Mouse (Mus musculus) yolk sac, embryonic 10.5 days (tissue): ENCODE results near the gene Rasgef1b.

Experiments used
- DNase-seq: peaks from one replicate; pipeline ENCODE4 v3.0.0-alpha.2; 2017; ENCODE audit warnings: low spot score

Gene Rasgef1b

GRCm38 (mm10) chr5:99541999-99542765 is 186.7 kb downstream of the Rasgef1b start:
- DNase-seq, result no peak

- no peak for DNase-seq
Measured at GRCm38 (mm10) chr5:99541321-99541895, 187.5 kb downstream of the Rasgef1b start.

GRCm38 (mm10) chr5:99533416-99533815 is 195.4 kb downstream of the Rasgef1b start:
- DNase-seq, result no peak

GRCm38 (mm10) chr5:99526797-99527201 is 202.1 kb downstream of the Rasgef1b start:
- DNase-seq, result peak; percentile 40

- no peak for DNase-seq
Measured at GRCm38 (mm10) chr5:99525649-99526048, 203.2 kb downstream of the Rasgef1b start.

GRCm38 (mm10) chr5:99522571-99523269 is 206.1 kb downstream of the Rasgef1b start:
- peak; percentile 9 for DNase-seq

GRCm38 (mm10) chr5:99521411-99521810 is 207.5 kb downstream of the Rasgef1b start:
- DNase-seq, result no peak

- DNase-seq, result no peak
Measured at GRCm38 (mm10) chr5:99519556-99519955, 209.3 kb downstream of the Rasgef1b start.

GRCm38 (mm10) chr5:99519023-99519422 is 209.8 kb downstream of the Rasgef1b start:
- no peak for DNase-seq

- no peak for DNase-seq
Measured at GRCm38 (mm10) chr5:99516207-99516606, 212.7 kb downstream of the Rasgef1b start.

- no peak for DNase-seq
Measured at GRCm38 (mm10) chr5:99515764-99516163, 213.1 kb downstream of the Rasgef1b start.

- DNase-seq, result no peak
Measured at GRCm38 (mm10) chr5:99513209-99513880, 215.5 kb downstream of the Rasgef1b start.

- no peak for DNase-seq
Measured at GRCm38 (mm10) chr5:99511081-99511480, 217.8 kb downstream of the Rasgef1b start.

GRCm38 (mm10) chr5:99506109-99506508 is 222.8 kb downstream of the Rasgef1b start:
- DNase-seq, result no peak

- DNase-seq, result no peak
Measured at GRCm38 (mm10) chr5:99504349-99504830, 224.5 kb downstream of the Rasgef1b start.

- DNase-seq, result no peak
Measured at GRCm38 (mm10) chr5:99502681-99503080, 226.2 kb downstream of the Rasgef1b start.

- no peak for DNase-seq
Measured at GRCm38 (mm10) chr5:99499404-99500089, 229.3 kb downstream of the Rasgef1b start.

- DNase-seq, result no peak
Measured at GRCm38 (mm10) chr5:99497856-99498255, 231.0 kb downstream of the Rasgef1b start.

GRCm38 (mm10) chr5:99496931-99497782 is 231.7 kb downstream of the Rasgef1b start:
- no peak for DNase-seq

GRCm38 (mm10) chr5:99496157-99496453 is 232.8 kb downstream of the Rasgef1b start:
- no peak for DNase-seq
